Mouse (Mus musculus): ENCODE measurements around the gene Nxf1. TPM values are rescaled to one million over a fixed set of nuclear protein-coding genes. Genes with fewer than 3 reads are reported as not detected.
A peak's percentile ranks its signal among the peaks of the same experiment; 100 is the strongest.

Gene Nxf1
- total and polyA plus RNA-seq, 3 experiments: 66.5 to 136 (median 101) TPM

DNA sequence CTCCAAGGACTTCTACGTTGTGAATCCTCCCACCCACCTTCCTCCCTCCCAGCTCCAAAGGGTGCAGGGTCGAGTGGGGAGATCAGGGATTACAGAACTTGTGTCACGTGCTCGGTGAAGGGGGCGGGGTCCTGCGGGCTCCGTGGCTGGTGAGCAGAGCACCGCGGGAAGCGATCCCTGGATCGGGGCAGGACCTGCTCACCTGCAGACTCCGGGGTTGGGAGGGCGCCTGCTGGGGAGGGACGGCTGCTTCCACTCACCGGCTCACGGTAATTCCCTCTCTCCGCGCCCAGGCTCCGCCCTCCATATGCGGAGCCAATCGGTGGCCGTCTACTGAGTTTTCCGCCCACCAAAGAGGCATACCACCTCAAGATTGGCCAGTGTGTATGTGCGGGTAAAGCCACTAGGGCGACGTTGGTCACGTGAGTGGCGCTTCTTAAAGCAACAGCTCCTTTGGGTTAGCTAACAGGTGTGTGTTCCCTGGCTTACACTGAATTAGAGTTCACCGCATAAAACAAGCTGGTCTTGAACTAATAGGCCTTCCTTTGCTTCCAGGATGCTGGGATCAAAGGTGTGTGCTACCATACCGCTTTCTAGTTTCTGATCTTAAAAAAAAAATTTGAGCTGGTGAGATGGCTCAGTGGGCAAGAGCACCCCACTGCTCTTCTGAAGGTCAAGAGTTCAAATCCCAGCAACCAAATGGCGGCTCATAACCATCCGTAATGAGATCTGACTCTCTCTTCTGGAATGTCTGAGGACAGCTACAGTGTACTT is 29.3 kb downstream of the Nxf1 start, which contains the start of gene Taf6l (continued):
- TF ChIP-seq SMC3 (IDR thresholded peaks at IDR 0.05; ENCODE audit: low read depth, low read length) (no peak), POLR2A (IDR thresholded peaks at IDR 0.05; ENCODE audit: low read depth, low read length) (peak; percentile 81), MYC (IDR thresholded peaks at IDR 0.05; ENCODE audit: low read depth, low read length) (0 out of 2 replicates have a peak, but pooled peaks have one; percentile 3), TCF12 (IDR thresholded peaks at IDR 0.05; ENCODE audit: low read depth, low read length) (peak; percentile 68; the same call in 1 of the 2 replicates), JUND (conservative IDR thresholded peaks at IDR 0.05; ENCODE audit: low read depth, low read length) (no peak), MEF2A (IDR thresholded peaks at IDR 0.05; ENCODE audit: borderline replicate concordance, low read depth, low read length) (no peak; the same call in 1 of the 2 replicates), PAX5 (IDR thresholded peaks at IDR 0.05; ENCODE audit: low read length) (no peak), SIN3A (IDR thresholded peaks at IDR 0.05; ENCODE audit: low read length) (peak; percentile 91), ZKSCAN1 (IDR thresholded peaks at IDR 0.05; ENCODE audit: borderline replicate concordance, low read depth, low read length) (no peak), MXI1 (IDR thresholded peaks at IDR 0.05; ENCODE audit: low read depth, low read length) (peak; percentile 89), CTCF (conservative IDR thresholded peaks at IDR 0.05 in 1 of 2, IDR thresholded peaks at IDR 0.05 in 1 of 2; ENCODE audit: low read depth in 2 of 2, low read length in 2 of 2) (no peak), USF1 (IDR thresholded peaks at IDR 0.05; ENCODE audit: low read depth, low read length) (peak; percentile 93)

DNA sequence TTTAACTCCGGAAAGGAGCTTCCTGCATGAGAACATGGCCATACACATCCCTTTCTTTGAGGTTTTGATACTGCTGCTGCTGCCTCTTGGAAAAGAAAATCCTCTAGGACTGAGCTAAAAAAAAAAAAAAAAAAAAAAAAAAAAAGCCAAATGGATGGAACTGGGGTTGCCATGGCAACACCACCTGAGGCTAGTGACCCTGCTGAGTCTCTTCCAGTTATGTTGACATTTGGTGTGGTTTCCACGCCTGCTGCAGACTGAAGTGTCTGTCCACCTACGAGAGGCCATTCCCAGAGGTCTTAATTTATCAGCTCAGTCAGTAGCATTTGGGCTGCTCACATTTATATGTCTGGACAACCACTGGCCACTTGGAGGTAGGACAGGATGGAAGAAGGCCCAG is 31.6 kb downstream of the Nxf1 start:
- Histone ChIP-seq H3K36me3 (replicated peaks in 1 of 2; ENCODE audit: control insufficient read depth in 1 of 2, insufficient read depth in 1 of 2, low read length in 1 of 2) (peaks cover 12 to 33% of the 10 kb centered on the region in 2 experiments), H3K4me3 (replicated peaks in 1 of 3; ENCODE audit: low read depth in 2 of 3, low read length in 2 of 3, poor library complexity in 1 of 3) (no peak overlapping the region), H3K79me2 (replicated peaks; ENCODE audit: control insufficient read depth, extremely low read depth, insufficient read depth, poor library complexity, severe bottlenecking) (no peaks in the 10 kb centered on the region; the same call in 1 of the 2 replicates), H3K27ac (ENCODE audit: insufficient read depth, low read depth) (no peak overlapping the region), H3K9me3 (replicated peaks; ENCODE audit: low read length) (peaks cover 6% of the 10 kb centered on the region), H3K9ac (ENCODE audit: insufficient read depth, low read depth) (no peak overlapping the region), H3K27me3 (replicated peaks) (no peaks in the 10 kb centered on the region), H3K4me2 (ENCODE audit: insufficient read depth, low read depth, poor library complexity, severe bottlenecking) (no peak overlapping the region), H3K4me1 (ENCODE audit: control insufficient read depth in 1 of 2, insufficient read depth in 2 of 2) (peaks cover 2 to 17% of the 10 kb centered on the region in 2 experiments; a peak in 3 of 4 replicates)
- dilution Hi-C loops (cut with MboI; ENCODE audit: extremely low pct_ligation_motif_present, extremely low pct_unique_long_range_greater_than_20kb, low sequenced_read_pairs): no loop called here
- DNase-seq (ENCODE audit: extremely low read depth): no peak
- TF ChIP-seq KAT2A (IDR thresholded peaks at IDR 0.05; ENCODE audit: insufficient replicate concordance, low read length) (no peak), SIN3A (IDR thresholded peaks at IDR 0.05; ENCODE audit: low read length) (no peak), USF1 (IDR thresholded peaks at IDR 0.05; ENCODE audit: low read depth, low read length) (no peak), ZC3H11A (IDR thresholded peaks at IDR 0.05; ENCODE audit: low read depth, low read length) (no peak), MAX (IDR thresholded peaks at IDR 0.05; ENCODE audit: low read length) (no peak), MEF2A (IDR thresholded peaks at IDR 0.05; ENCODE audit: borderline replicate concordance, low read depth, low read length) (no peak), ZNF384 (IDR thresholded peaks at IDR 0.05; ENCODE audit: low read depth, low read length) (peak; percentile 56), JUN (IDR thresholded peaks at IDR 0.05; ENCODE audit: insufficient read depth, low read depth, low read length) (no peak)
- in situ Hi-C loops (cut with MboI; ENCODE audit: low pct_ligation_motif_present, low pct_unique_long_range_greater_than_20kb, low sequenced_read_pairs): no loop called here

DNA sequence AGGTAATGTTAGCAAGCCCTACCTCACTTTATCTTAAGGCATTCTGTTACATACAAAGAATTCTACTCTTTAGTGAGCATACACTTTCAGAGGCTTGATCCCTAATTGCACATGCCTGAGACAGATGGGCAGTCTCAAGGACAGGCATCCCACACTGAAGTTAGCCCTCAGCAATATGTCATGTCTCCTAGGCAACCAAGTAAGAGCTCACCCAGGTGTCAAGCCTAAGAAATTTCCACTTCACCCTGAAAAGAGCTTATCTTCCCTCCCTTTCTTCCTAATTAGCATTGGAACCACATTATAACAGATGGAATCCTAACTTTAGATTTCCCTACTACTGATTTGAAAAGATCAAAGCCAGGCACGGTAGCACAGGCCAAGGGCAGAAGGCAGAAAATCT is 32.3 kb downstream of the Nxf1 start:
- Histone ChIP-seq H3K4me3 (replicated peaks in 1 of 3; ENCODE audit: low read depth in 2 of 3, low read length in 2 of 3, poor library complexity in 1 of 3) (no peak overlapping the region), H3K4me2 (ENCODE audit: insufficient read depth, low read depth, poor library complexity, severe bottlenecking) (no peak overlapping the region), H3K27ac (ENCODE audit: insufficient read depth, low read depth) (no peak overlapping the region), H3K79me2 (replicated peaks; ENCODE audit: control insufficient read depth, extremely low read depth, insufficient read depth, poor library complexity, severe bottlenecking) (no peaks in the 10 kb centered on the region; the same call in 1 of the 2 replicates), H3K4me1 (ENCODE audit: control insufficient read depth in 1 of 2, insufficient read depth in 2 of 2) (peaks cover 2 to 17% of the 10 kb centered on the region in 2 experiments; a peak in 3 of 4 replicates), H3K36me3 (replicated peaks in 1 of 2; ENCODE audit: control insufficient read depth in 1 of 2, insufficient read depth in 1 of 2, low read length in 1 of 2) (peaks cover 15 to 35% of the 10 kb centered on the region in 2 experiments), H3K27me3 (replicated peaks) (no peaks in the 10 kb centered on the region), H3K9me3 (replicated peaks; ENCODE audit: low read length) (peaks cover 12% of the 10 kb centered on the region), H3K9ac (ENCODE audit: insufficient read depth, low read depth) (no peak overlapping the region)
- TF ChIP-seq E2F4 (IDR thresholded peaks at IDR 0.05; ENCODE audit: insufficient replicate concordance, low read depth, low read length): no peak
- no peak for TF ChIP-seq CHD1 (IDR thresholded peaks at IDR 0.05; ENCODE audit: low read depth, low read length)
- no peak for TF ChIP-seq SIN3A (IDR thresholded peaks at IDR 0.05; ENCODE audit: low read length)
- no peak for TF ChIP-seq CHD2 (IDR thresholded peaks at IDR 0.05; ENCODE audit: low read length)
- TF ChIP-seq NRF1 (IDR thresholded peaks at IDR 0.05; ENCODE audit: low read depth, low read length): no peak
- TF ChIP-seq SMC3 (IDR thresholded peaks at IDR 0.05; ENCODE audit: low read depth, low read length): no peak
- no peak for TF ChIP-seq ZNF384 (IDR thresholded peaks at IDR 0.05; ENCODE audit: low read depth, low read length)
- no peak for TF ChIP-seq PAX5 (IDR thresholded peaks at IDR 0.05; ENCODE audit: low read length)
- TF ChIP-seq GABPA (IDR thresholded peaks at IDR 0.05; ENCODE audit: insufficient replicate concordance, low read depth, low read length): no peak
- no peak for TF ChIP-seq HCFC1 (IDR thresholded peaks at IDR 0.05; ENCODE audit: low read depth, low read length)
- no peak for TF ChIP-seq MAZ (IDR thresholded peaks at IDR 0.05; ENCODE audit: low read depth, low read length)
- no peak for TF ChIP-seq UBTF (IDR thresholded peaks at IDR 0.05; ENCODE audit: low read depth, low read length)
- no peak for TF ChIP-seq USF2 (conservative IDR thresholded peaks at IDR 0.05; ENCODE audit: low read depth, low read length)
- TF ChIP-seq MAX (IDR thresholded peaks at IDR 0.05; ENCODE audit: low read length): no peak
- TF ChIP-seq MEF2A (IDR thresholded peaks at IDR 0.05; ENCODE audit: borderline replicate concordance, low read depth, low read length): no peak
- TF ChIP-seq RCOR1 (conservative IDR thresholded peaks at IDR 0.05; ENCODE audit: low read depth, low read length): no peak
- dilution Hi-C loops (cut with MboI; ENCODE audit: extremely low pct_ligation_motif_present, extremely low pct_unique_long_range_greater_than_20kb, low sequenced_read_pairs) (no loop called here), in situ Hi-C loops (cut with MboI; ENCODE audit: low pct_ligation_motif_present, low pct_unique_long_range_greater_than_20kb, low sequenced_read_pairs) (no loop called here)
- DNase-seq (ENCODE audit: extremely low read depth): no peak

Data from CH12.LX (cell line).